Mouse (Mus musculus): ENCODE measurements around the gene Galnt15. TPM values are rescaled to one million over a fixed set of nuclear protein-coding genes. Genes with fewer than 3 reads are reported as not detected.
A peak's percentile ranks its signal among the peaks of the same experiment; 100 is the strongest.

Gene Galnt15
- total RNA-seq, 1 experiment, result not detected

DNA sequence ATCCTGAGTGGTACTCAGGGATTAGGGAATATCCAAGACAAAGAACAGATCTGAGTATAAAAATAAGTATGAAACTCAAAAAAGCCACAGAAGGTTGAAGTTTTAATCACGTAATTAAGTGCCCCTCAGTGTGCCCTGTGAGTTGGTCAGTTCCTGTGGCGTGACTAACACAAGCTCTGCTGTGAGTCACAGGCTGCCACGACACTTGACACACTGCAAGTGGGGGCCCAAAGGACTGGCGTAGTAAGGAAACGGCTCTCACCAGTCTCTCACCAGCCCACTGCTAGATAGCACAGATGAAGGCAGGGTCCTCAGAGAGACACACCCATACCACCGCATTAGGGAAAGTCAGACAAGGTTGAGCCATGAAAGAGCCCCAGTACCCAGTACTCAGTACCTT is 21.4 kb downstream of the Galnt15 start:
- TF ChIP-seq ZNF384 (IDR thresholded peaks at IDR 0.05; ENCODE audit: low read depth, low read length), result no peak
- TF ChIP-seq MAFK (IDR thresholded peaks at IDR 0.05; ENCODE audit: insufficient read depth, low read depth, low read length), result no peak
- no peak for TF ChIP-seq ZC3H11A (IDR thresholded peaks at IDR 0.05; ENCODE audit: borderline replicate concordance, low read depth, low read length)
- no peak for TF ChIP-seq HCFC1 (IDR thresholded peaks at IDR 0.05; ENCODE audit: borderline replicate concordance, insufficient read depth, low read length)
- TF ChIP-seq CHD2 (IDR thresholded peaks at IDR 0.05; ENCODE audit: low read depth, low read length), result no peak
- Histone ChIP-seq H3K9ac (ENCODE audit: insufficient read depth, low read depth, low read length, poor library complexity, severe bottlenecking) (no peak overlapping the region), H3K4me1 (ENCODE audit: control insufficient read depth in 2 of 2, insufficient read depth in 2 of 2, low read length in 2 of 2, poor library complexity in 1 of 2) (0 out of 4 replicates have a peak, but pooled peaks cover 0 to 3% of the 10 kb centered on the region in 2 experiments), H3K9me3 (ENCODE audit: control insufficient read depth, insufficient read depth, low read depth, low read length) (no peaks in the 10 kb centered on the region), H3K4me3 (ENCODE audit: insufficient read depth in 1 of 2, low read depth in 1 of 2, low read length in 2 of 2, poor library complexity in 1 of 2, severe bottlenecking in 1 of 2) (no peak overlapping the region), H3K27ac (ENCODE audit: insufficient read depth, low read depth, low read length, poor library complexity, severe bottlenecking) (no peak overlapping the region), H3K36me3 (ENCODE audit: control insufficient read depth, insufficient read depth, low read length, poor library complexity, severe bottlenecking) (no peaks in the 10 kb centered on the region)
- in situ Hi-C loops (cut with MboI; ENCODE audit: low sequenced_read_pairs in 2 of 2, unreplicated experiment in 2 of 2), result loop anchor here in 1 of 2 experiments (25.0 kb wide), 1 partner anchor 388 kb away; no protein-coding TSS in a partner anchor
- DNase-seq (ENCODE audit: low read depth, low spot score), result no peak

GRCm38 (mm10) chr14:32053895-32054294 is 25.1 kb downstream of the Galnt15 start:
- Histone ChIP-seq H3K36me3 (ENCODE audit: control insufficient read depth, insufficient read depth, low read length, poor library complexity, severe bottlenecking) (no peaks in the 10 kb centered on the region), H3K9me3 (ENCODE audit: control insufficient read depth, insufficient read depth, low read depth, low read length) (no peaks in the 10 kb centered on the region), H3K4me3 (ENCODE audit: insufficient read depth in 1 of 2, low read depth in 1 of 2, low read length in 2 of 2, poor library complexity in 1 of 2, severe bottlenecking in 1 of 2) (no peak overlapping the region), H3K27ac (ENCODE audit: insufficient read depth, low read depth, low read length, poor library complexity, severe bottlenecking) (no peak overlapping the region), H3K4me1 (ENCODE audit: control insufficient read depth in 2 of 2, insufficient read depth in 2 of 2, low read length in 2 of 2, poor library complexity in 1 of 2) (0 out of 4 replicates have a peak, but pooled peaks cover 0 to 3% of the 10 kb centered on the region in 2 experiments), H3K9ac (ENCODE audit: insufficient read depth, low read depth, low read length, poor library complexity, severe bottlenecking) (no peak overlapping the region)
- TF ChIP-seq ZNF384 (IDR thresholded peaks at IDR 0.05; ENCODE audit: low read depth, low read length) (no peak), MAFK (IDR thresholded peaks at IDR 0.05; ENCODE audit: insufficient read depth, low read depth, low read length) (no peak), HCFC1 (IDR thresholded peaks at IDR 0.05; ENCODE audit: borderline replicate concordance, insufficient read depth, low read length) (no peak), ZC3H11A (IDR thresholded peaks at IDR 0.05; ENCODE audit: borderline replicate concordance, low read depth, low read length) (no peak), CHD2 (IDR thresholded peaks at IDR 0.05; ENCODE audit: low read depth, low read length) (no peak)
- DNase-seq (ENCODE audit: low read depth, low spot score), result no peak
- in situ Hi-C loops (cut with MboI; ENCODE audit: low sequenced_read_pairs in 2 of 2, unreplicated experiment in 2 of 2), result loop anchor here in 1 of 2 experiments (25.0 kb wide), 1 partner anchor 392 kb away; no protein-coding TSS in a partner anchor

DNA sequence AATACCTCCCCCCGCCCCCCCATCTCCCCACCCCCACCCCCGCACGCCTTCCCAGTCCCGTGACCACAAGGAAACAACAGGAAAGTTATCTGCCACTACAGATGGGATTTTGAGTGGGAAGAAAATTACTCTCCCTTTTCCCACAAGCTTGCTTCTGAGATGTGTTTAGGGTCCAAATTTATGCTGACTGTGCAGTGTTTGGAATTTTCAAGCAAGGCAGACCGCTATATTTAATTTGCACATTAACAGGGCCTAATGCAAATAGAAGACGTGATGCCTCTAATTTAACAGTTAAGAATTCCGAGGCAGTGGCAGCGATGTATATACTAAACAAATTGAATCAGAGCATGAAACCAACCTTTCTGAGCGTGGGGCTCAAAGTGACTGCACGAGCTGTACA is 26.0 kb downstream of the Galnt15 start:
- H3K36me3 ChIP-seq (ENCODE audit: control insufficient read depth, insufficient read depth, low read length, poor library complexity, severe bottlenecking), result no peaks in the 10 kb centered on the region
- no peak overlapping the region for H3K4me3 ChIP-seq (ENCODE audit: insufficient read depth in 1 of 2, low read depth in 1 of 2, low read length in 2 of 2, poor library complexity in 1 of 2, severe bottlenecking in 1 of 2)
- no peak overlapping the region for H3K9ac ChIP-seq (ENCODE audit: insufficient read depth, low read depth, low read length, poor library complexity, severe bottlenecking)
- H3K27ac ChIP-seq (ENCODE audit: insufficient read depth, low read depth, low read length, poor library complexity, severe bottlenecking), result no peak overlapping the region
- TF ChIP-seq MAFK (IDR thresholded peaks at IDR 0.05; ENCODE audit: insufficient read depth, low read depth, low read length) (peak; percentile 82), CHD2 (IDR thresholded peaks at IDR 0.05; ENCODE audit: low read depth, low read length) (no peak)
- 0 out of 4 replicates have a peak, but pooled peaks cover 0 to 3% of the 10 kb centered on the region in 2 experiments for H3K4me1 ChIP-seq (ENCODE audit: control insufficient read depth in 2 of 2, insufficient read depth in 2 of 2, low read length in 2 of 2, poor library complexity in 1 of 2)
- in situ Hi-C loops (cut with MboI; ENCODE audit: low sequenced_read_pairs in 2 of 2, unreplicated experiment in 2 of 2), result loop anchor here in 1 of 2 experiments (25.0 kb wide), 1 partner anchor 392 kb away; no protein-coding TSS in a partner anchor
- no peaks in the 10 kb centered on the region for H3K9me3 ChIP-seq (ENCODE audit: control insufficient read depth, insufficient read depth, low read depth, low read length)
- DNase-seq (ENCODE audit: low read depth, low spot score), result no peak

DNA sequence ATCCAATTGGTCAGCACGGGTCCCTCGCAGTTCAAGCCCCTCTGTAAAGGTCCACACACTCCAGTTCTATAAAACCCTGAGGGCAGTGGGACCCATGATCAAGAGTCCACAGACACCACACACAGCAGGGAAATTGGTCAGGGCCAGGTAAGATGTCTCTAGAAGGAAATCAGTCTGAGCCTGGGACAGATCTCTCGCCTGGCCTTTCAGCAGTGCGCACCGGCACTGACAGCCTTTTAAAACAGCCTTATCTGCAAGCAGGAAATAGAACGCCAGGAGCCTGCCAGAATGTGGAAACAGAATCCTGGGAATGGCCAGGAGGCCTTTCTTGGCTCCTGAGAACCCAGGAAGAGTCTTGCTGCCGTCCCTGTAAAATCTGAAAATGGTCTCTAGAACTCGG is 27.0 kb downstream of the Galnt15 start:
- Histone ChIP-seq H3K36me3 (ENCODE audit: control insufficient read depth, insufficient read depth, low read length, poor library complexity, severe bottlenecking) (no peaks in the 10 kb centered on the region; the same call in 1 of the 2 replicates), H3K9ac (ENCODE audit: insufficient read depth, low read depth, low read length, poor library complexity, severe bottlenecking) (no peak overlapping the region)
- no peak for DNase-seq (ENCODE audit: low read depth, low spot score)

More for the DNA sequence above, 27.0 kb downstream of the Galnt15 start:
- Histone ChIP-seq H3K27ac (ENCODE audit: insufficient read depth, low read depth, low read length, poor library complexity, severe bottlenecking) (no peak overlapping the region), H3K4me3 (ENCODE audit: insufficient read depth in 1 of 2, low read depth in 1 of 2, low read length in 2 of 2, poor library complexity in 1 of 2, severe bottlenecking in 1 of 2) (no peak overlapping the region), H3K4me1 (ENCODE audit: control insufficient read depth in 2 of 2, insufficient read depth in 2 of 2, low read length in 2 of 2, poor library complexity in 1 of 2) (peaks cover 0 to 7% of the 10 kb centered on the region in 2 experiments; a peak in 1 of 4 replicates), H3K9me3 (ENCODE audit: control insufficient read depth, insufficient read depth, low read depth, low read length) (no peaks in the 10 kb centered on the region)
- TF ChIP-seq MAFK (IDR thresholded peaks at IDR 0.05; ENCODE audit: insufficient read depth, low read depth, low read length), result no peak
- TF ChIP-seq ZNF384 (IDR thresholded peaks at IDR 0.05; ENCODE audit: low read depth, low read length), result no peak
- TF ChIP-seq ZC3H11A (IDR thresholded peaks at IDR 0.05; ENCODE audit: borderline replicate concordance, low read depth, low read length), result no peak
- no peak for TF ChIP-seq CHD2 (IDR thresholded peaks at IDR 0.05; ENCODE audit: low read depth, low read length)
- no peak for TF ChIP-seq HCFC1 (IDR thresholded peaks at IDR 0.05; ENCODE audit: borderline replicate concordance, insufficient read depth, low read length)
- in situ Hi-C loops (cut with MboI; ENCODE audit: low sequenced_read_pairs in 2 of 2, unreplicated experiment in 2 of 2), result loop anchor here in 1 of 2 experiments (25.0 kb wide), 1 partner anchor 393 kb away; no protein-coding TSS in a partner anchor

Data from ES-E14 (cell line).